Mouse (Mus musculus) skeletal muscle tissue, adult 2 months (tissue): Measurements from ENCODE around the gene Dolpp1.
A peak's percentile ranks its signal among the peaks of the same experiment; 100 is the strongest.
"Not testable (repeated sequence)": the region's sequence is repeated elsewhere in the genome, so short reads cannot be mapped to it uniquely, and the experiment has no call there.

Experiments
- DNase-seq: peaks from one replicate; pipeline ENCODE4 v3.0.0-alpha.2; 2012; ENCODE audit warnings: low read depth, low spot score

Gene Dolpp1

DNA sequence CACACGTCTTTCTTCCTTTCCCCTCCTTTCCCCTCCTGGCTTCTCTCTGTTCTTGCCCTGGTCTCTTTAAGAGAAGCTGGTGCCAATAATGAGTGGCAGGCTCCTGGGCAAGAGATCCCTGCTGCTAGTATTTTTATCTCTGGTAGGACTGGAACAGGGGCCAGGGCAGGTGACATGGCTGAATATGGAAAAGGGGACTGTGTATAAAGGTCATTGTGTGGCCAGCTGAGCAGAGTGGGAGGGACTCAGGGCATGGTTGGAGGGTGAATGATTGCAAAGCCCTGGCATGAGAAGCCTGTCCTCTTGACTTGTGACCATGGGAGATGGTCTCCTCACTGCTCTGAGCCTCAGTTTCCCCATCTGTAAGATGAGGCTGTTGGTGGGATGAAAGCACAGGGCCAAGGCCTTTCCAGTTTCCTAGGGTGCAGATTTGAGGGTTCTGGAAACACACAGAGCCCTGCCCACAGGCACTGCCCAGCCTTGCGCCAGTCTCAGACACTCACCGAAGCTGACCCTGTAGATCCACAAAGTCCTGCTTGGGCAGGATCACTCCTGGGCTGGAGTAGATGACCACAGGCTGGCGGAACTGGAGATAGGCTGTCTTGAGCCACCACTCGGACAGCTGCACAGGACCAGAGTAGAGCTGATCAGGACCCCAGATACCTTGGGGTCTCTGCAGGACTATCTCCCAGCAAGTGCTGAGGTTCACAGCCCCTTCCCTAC lies 17.6 kb downstream of the Dolpp1 start:
- peak; percentile 86 for DNase-seq

DNA sequence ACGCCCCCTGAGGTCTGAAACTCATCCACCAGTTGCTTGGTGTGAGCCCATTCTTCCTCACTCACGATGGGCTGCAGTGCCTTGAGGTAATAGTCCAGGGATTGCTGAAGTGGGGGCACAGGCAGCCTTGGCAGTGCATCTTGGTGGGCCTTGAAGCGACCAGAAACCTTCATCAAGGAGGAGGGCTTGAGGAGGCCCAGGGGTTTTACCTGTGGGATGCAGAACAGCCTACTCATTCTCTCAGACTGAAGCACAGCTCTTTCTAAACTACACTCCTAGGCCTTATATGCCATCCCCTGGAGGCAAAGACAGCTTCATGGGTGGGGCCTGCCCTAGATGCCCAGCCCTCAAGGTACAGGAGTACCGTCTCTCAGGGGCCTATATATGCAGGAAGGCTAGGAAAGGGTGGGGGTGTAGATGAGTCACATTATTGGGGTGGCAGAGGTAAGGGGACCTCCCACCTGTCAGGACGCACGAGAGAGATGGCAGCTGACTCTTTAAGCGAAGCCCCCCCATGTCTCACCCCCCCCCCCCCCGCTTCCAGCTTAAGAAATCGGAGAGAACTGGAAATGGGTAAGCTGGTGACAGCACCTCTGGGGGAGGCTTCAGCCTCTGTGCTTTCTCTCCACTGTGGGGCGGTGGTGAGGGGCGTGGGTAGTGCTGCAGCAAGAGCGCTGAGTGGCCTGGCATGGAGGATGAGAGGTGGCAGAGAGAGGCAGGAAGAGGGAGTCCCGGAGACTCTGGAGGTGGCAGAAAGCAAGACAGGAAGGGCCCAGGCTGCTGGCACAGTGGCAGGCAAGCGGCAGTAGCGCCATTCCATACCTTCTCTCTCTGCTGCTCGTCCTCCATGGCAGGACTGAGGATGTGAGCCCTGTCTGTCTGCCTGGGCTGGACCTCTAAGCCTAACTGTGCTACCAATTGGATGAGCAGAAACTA lies 21.3 kb downstream of the Dolpp1 start:
- DNase-seq = no peak

DNA sequence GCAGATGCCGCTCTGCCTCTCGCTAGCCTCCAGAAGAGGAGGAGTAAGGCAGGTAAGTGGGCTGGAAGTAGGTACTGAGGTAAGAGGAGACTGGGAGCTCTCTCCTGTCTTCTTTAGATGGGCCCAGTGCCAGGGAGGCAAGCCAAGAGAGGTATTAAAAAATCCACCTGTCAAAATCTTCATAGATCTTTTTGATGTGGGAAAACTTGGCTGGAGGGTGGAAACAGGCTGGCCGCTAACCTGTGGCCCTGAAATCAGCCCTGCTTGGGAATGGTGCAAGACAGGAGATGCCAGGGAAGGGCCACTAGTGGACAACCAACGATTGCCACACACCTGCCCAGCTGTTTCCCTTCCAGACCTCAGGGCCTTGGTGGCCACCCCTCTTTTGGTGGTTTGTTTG lies 22.0 kb downstream of the Dolpp1 start:
- DNase-seq = no peak

DNA sequence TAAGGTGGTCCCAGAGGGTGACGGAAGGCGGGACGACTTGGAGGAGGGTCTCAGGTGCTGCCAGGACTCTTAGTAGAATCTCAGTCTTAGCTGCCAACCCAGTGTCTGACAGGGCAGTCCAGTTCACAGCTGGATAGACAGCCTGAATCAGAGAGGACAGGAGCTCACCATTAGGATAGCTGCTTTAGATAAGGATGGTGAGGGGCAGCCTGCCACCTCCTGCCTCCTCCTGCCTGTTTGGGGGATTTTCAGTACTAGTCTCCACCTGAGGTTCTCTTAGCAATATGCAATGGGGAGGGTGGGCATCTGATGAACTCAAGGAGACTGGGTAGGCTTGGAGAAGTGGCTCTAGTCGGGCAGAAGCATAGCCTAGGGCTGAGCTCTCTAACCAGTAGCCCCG lies 22.6 kb downstream of the Dolpp1 start:
- no peak for DNase-seq

DNA sequence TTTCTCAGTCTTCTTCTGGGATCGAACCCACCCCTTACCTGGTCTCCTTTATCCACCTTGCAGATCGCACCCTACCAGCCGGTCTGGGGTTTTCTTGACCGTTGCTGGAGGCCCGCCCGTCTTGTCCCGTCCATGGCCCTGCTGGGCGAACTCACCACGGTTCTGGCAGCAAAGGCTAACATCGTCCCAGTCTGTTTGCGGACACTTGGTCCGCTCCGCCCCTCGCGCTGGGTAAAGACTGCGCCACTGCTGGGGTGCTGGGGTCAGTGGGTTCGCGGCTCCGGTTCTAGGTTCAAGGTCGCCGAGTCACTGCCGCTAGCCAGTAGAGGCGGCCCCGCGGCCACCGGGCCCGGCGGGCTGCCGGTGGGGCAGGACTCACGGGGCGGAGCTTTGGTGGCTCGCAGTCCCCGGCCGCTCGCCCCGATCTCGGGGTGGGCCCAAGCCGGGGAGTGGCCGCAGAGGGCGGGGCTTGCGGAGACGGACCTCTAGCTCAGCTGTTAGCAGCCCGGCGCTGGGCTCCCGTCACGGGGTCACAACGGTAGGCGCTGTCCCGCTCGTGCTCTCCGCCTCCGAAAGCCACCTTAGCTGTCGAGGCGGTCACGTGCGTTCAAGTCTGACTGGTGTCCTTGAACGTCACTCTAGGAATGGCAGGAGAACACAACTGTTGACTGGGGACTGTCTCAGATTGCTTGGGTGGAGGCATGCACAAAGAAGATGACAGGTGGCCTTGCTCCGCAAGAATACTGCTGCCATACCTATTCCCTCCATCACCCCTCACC lies 23.3 kb downstream of the Dolpp1 start, which contains the start of gene Crat:
Gene Crat, minus strand, starts transcription at position 657 of the 779 bp plus-strand sequence.
- peak; percentile 98 for DNase-seq

DNA sequence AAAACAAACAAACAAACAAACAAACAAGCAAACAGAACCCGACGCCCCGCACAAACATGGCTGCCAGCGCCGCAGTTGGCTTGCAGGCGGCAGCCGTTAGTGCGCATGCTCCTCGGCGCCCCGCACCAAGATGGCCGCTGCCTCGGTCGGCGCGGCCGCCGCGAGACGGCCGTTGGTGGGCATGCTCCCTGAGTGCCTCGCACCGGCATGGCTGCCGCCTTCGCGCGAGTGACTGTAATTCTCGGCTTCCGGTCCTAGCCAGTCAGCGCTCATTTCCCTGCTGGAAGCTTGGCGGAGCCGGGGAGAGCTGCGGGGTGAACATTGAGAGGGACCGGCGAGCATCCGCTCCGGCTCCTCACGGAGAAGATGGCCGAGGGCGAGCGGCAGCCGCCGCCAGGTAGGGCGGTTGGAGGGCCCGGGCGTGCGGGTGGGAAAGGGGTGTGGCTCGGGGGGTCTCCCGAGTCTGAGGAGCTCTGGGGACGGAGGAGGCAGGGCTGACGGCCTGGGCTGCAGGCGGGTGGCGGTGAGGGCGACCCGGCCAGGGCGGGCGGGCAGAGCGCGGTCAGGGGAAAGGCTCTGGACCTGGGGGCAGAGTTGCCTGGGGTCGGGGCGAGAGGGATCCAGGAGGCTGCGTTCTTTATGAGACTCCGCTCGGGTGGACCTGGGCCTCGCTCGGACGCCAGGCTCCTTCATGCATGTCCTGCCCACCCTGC lies 24.0 kb downstream of the Dolpp1 start, which contains the start of gene Ptpa:
Gene Ptpa, plus strand, starts transcription at position 104 of the 713 bp plus-strand sequence.
- DNase-seq = peak; percentile 93

DNA sequence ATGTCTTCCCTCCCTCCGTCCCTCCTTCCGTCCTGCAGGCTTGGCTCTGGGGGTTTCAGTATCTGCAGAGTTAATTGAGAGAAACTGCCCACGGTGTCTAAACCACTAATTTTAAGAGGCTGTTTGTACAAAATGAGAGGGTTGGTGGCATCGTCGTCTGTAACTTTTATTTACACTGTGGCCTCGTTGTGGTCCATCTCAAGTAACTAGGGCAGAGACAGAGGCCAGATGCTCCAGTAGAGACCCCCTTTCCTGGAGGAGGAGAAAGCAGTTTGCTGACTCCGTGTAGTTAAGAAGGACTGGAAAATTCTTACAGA lies 24.6 kb downstream of the Dolpp1 start:
- no peak for DNase-seq

DNA sequence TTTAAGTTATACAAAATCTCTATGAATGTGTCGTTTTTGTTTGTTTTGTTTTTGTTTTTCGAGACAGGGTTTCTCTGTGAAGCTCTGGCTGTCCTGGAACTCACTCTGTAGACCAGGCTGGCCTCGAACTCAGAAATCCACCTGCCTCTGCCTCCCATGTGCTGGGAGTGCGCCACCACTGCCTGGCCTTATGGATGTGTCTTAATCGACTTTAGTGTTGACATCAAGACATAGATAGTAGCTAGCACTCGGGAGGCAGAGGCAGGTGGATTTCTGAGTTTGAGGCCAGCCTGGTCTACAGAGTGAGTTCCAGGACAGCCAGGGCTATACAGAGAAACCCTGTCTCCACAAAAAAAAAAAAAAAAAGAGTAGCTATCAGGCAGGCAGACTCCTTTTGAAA lies 25.1 kb downstream of the Dolpp1 start:
- DNase-seq = not testable (repeated sequence)

DNA sequence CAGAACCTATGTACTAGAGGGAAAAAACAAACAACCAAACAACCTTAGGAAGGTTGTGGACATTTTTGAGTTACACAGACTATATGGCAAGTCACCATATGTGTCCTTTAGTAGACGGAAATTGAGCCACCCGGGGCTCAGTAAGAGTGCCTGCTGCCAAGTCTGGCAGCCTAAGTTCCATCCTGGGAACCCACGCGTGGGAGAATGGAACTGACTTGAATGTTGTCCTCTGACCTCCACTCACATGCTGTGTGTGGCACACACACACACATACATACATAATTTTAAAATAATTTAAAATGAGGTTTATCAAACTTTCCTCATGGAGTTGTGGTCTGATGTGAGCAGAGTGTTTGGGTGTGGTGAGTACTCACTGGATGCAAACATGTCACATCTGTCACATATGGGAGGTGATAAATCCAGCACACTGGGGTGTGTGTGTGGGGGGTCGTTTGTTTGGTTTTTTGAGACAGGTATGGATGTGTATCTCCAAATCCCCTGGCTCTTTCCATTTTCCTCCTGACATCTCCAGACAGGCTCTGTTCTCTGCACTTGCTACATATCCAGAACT lies 25.6 kb downstream of the Dolpp1 start:
- DNase-seq = no peak

DNA sequence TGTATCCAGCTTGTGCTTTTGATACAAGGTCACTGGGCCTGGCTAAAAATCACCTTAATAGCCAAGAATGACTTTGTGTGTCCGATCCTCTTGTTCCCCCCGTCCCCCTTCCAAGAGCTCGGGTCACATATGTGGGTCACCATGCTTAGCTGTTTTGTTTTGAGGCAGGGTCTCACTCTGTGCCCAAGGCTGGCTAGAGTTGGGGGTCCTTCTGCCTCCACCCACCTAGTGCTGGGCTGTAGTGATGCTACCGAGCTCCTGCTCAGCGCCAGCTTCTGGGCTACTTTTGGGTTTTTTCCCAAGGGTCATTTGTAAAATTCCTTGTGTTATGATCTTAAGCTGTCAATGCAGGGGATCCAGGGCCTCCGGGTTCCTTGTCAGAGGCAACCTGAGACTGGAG lies 26.2 kb downstream of the Dolpp1 start:
- DNase-seq = no peak

DNA sequence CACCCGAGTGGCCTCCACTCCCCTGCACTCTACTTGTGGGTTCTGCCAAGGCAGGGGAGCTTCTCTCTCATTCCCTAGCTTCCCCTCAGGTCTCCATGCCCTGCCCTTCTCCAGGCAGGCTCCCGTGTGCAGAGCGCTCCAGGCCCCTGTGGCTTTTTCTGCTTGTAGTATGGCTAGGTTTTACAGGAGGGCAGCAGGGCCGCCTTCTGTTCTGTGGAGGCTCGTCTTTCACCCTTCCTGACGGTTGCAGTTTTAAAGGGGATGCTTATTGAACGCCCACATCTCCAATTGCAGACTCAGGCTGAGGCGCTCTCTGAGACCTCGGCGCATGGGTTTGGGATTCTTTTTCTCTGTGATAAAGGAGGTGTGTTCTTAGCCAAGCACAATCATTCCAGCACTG lies 27.1 kb downstream of the Dolpp1 start:
- no peak for DNase-seq

DNA sequence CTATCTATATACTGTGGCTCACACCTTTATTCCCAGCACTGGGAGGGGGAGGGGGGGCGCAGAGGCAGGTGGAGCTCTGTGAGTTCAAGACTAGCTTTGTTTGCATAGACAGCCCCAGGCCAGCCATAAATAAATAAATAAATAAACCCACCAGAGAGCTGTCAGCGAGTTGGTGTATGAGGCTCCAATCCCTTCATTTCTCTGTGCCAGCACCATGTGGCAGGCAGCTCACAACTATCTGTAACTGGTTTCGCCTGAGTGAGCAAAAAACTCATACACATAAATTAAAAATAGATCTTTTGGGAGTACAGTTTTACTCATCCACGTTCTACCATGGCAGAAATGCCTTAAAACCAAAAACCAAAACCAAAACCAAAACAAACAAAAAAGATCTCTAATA lies 29.4 kb downstream of the Dolpp1 start:
- no peak for DNase-seq

DNA sequence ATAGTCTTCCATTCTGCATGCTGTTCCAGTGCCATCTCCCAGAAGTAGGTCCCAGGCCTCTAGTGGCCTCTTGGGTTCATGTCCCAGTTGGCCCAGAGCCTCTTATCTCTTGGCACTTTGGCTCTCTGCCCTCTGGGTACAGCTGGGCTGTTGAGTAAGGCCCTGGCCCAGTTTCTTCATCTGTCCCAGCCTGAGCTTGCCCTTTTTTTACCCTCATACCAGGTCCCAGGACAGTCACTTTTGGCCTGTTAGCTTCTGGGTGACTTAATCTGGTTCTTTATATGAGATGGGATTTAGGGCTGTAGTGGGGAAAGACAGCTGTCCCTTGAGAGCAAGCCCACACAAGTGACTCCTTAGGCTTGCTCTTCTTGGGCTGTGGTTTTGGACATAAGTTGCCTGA lies 37.1 kb downstream of the Dolpp1 start:
- DNase-seq = peak; percentile 88

DNA sequence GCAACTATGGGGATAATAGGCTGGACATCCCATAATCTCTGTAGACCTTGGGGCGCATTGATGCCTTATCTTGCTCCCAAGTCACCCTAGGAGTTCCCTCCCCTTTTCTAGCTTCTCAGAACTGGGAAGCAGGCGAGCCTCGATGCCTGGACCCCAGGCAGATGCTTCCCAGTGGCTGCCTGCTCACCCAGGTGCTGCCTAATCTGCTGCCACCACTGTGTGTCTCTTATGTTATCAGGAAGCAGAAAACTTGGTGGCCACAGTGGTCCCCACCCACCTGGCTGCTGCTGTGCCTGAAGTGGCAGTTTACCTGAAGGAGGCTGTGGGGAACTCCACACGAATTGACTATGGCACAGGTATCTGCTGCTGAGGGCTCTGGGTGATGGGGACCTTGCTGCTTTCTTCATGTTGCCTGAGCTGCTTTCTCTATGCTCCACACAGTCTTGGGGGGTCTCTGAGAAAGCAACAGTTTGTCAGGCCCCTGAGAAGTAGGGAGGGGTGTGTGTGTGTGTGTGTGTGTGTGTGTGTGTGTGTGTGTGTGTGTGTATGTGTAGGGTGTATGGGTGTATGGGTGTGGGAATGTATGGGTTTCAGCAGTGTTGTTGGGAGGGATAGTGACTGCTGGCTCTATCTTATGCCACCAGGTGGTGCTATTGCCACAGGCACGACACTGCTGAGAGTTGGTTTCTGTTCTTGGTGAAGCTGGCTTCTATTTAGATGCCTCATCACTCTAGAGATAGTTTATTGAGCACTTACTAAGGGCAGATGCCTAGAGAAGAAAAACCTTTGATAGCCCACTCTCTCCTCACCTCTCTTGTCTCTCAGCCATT lies 43.5 kb downstream of the Dolpp1 start:
- peak; percentile 70 for DNase-seq

DNA sequence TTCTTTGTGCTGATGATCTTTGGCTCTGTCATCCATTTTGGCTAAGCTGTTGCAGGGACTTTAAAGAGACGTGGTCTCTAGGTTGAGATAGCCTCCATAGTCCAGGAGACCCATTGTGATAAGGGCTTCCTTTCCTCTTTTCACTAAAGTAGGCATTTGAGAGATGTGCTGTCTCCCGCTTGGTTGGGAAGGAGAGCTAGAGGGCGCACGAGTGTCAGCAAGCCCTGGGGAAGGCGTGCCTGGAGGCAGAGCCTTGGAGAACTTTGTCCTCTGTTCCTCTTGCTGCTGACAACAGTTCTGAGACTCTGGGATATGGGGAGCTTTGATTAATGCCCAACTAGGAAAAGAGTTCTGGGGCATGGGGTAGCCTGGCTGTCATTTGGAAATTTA lies 44.1 kb downstream of the Dolpp1 start:
- DNase-seq = no peak

DNA sequence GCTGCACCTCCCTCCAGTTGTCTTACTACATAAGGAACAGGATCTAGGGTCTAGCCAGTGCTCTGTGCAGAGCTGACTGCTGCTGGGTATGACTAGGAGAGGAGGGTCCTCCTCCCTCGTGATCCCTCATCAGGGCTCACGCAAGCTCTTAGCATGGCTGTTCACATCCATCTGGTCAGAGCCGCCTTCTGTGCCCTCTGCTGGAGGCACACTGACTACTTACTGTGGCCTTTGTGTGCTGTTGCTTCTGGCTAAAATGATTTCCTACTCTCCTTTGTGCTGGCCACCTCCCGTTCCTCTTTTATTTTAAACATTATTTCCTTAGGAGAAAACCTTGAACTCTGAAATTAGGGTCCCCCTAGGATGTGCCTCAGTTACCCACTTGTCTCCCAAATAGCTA lies 44.8 kb downstream of the Dolpp1 start:
- DNase-seq = no peak

DNA sequence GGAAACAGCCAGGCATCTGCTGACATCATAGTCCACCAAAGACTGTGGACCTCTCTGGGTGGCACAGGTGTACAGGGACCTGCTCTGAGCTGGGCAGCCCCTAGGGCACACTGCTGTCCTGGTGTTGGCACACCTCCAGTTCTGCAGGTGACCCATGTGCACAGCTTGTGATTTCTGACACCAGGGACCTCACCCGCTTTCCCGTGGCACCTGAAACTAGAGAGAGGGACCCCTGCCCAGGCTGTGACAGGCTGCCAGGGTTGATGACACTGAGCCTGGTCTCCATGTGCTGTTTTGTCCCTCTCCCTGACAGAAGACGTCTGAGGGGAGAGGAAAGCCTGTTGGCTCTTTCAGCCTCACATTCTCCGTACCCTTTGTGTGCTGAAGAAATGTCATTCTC lies 45.7 kb downstream of the Dolpp1 start:
- DNase-seq = no peak

DNA sequence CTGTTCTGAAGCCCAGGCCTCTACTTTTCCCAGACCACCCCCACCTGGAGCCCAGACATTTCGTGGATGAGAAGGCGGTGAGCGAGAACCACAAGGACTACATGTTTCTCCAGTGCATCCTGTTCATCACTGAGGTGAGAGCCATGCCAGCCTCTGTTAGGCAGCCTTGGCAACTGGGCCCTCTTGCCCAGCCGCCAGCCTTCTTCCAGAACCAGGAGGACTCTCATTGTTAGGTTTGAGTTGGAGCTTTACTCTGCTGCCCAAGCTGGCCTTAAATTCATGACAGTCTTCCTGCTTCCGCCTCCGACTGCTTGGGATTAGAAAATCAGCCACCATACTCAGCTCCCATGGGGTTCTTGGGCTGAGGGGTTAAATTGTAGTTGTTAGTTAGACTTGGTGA lies 47.6 kb downstream of the Dolpp1 start:
- no peak for DNase-seq

DNA sequence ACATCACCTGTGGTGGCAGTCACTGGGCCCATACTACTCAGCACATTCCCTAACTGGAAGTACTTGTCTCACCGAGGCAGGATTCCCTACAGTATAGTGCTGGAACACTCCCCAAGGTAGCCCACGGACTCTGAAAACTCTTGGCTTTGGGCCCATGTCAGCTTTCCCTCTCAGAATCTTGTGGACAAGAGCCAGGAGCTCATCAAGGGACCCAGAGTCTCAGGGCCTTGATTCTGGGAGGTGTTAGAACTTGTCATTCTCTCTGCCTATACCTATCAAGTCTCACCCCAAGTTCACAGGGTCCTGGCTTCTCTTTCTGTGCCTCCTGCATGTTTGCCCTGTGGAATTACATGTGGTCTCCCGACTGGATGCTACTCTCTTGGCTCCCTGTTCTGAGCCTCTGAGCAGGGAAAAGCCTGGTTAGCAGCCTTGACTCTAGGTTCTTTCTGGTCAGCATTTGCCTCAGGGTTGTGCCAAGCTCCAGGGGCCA lies 48.2 kb downstream of the Dolpp1 start:
- DNase-seq = no peak
